ENCODE assay signal across 14 mouse cellular contexts in the genomic region with DNA sequence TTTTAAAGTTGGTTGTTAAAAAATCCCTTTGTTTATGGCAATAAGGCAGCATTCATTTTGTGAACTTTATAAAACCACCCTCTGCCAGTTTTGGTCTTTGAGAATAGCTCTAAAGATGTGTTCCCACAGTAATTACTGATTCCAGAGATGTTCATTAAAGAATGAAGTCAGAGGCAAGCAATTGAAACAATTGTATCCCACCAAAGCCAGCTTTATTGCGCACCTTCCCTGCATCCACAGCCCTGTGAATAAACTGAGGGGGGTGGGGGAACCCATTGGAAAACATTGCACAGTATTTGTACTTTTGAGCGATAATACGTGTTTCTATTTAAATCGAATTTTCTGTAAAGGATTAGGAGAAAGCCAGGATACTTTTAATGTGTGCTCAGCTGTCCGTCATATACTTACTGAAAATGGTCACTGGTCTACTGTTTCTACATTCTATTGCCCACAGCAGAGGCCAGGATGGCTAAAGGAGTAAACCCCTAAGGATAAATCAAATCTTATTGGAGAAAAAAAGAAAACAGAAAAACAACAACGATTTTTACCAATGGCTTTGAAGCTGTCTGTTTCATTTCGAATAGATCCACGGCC.
DNase-seq lines count a peak whose midpoint lies in the region; ATAC-seq and TF ChIP-seq lines count a peak whose summit lies in the region.
"Had no signal": no experiment of that assay in that cellular context is flagged by ENCODE, and none has a peak within 500 bp of the region (broad histone marks: within the 10 kb centered on the region; RNA-seq: fewer than 3 reads in every experiment).

No protein-coding gene starts in this region.

- peak; percentile 80 for DNase-seq in Muller cell, postnatal 12 days (ENCODE audit: inconsistent ontology term)
- peak; percentile 94 for DNase-seq in brain, embryonic 14.5 days (ENCODE audit: low read depth)
- no peak for DNase-seq in frontal cortex, postnatal 25 days (ENCODE audit: low spot score in 2 of 2)
- no peak for DNase-seq in kidney, adult 9 months
- no peak for DNase-seq in cerebellum, adult 11-12 months
- DNase-seq: cerebellum, postnatal 36 days; kidney, postnatal 10 days; lung, embryonic 14.5 days; right cerebral cortex, postnatal 4 days had no signal

- 7% methylated on average over 8 of the region's 8 CpGs for WGBS in forebrain, embryonic 16.5 days
- WGBS in midbrain, embryonic 15.5 days = 61% methylated on average over 8 of the region's 8 CpGs

- no peak overlapping the region for H3K9ac ChIP-seq in forebrain, embryonic 16.5 days (replicated peaks; ENCODE audit: low read depth, low read length)
- no peak overlapping the region for H3K9ac ChIP-seq in midbrain, embryonic 15.5 days
- H3K9ac ChIP-seq: embryonic facial prominence, embryonic 13.5 days; lung, embryonic 14.5 days had no signal

- H3K4me1 ChIP-seq in forebrain, embryonic 16.5 days (replicated peaks; ENCODE audit: control insufficient read depth, insufficient read depth, low read length) = peaks cover 15% of the 10 kb centered on the region
- peaks cover 10% of the 10 kb centered on the region for H3K4me1 ChIP-seq in midbrain, embryonic 15.5 days

- TF ChIP-seq CTCF in brain, embryonic 14.5 days (IDR thresholded peaks at IDR 0.05; ENCODE audit: borderline replicate concordance, extremely low read depth, insufficient read depth, insufficient read length) = no peak

- no peak overlapping the region for H3K4me3 ChIP-seq in forebrain, embryonic 16.5 days (replicated peaks; ENCODE audit: low read length)
- no peak overlapping the region for H3K4me3 ChIP-seq in midbrain, embryonic 15.5 days
- H3K4me3 ChIP-seq: embryonic facial prominence, embryonic 13.5 days had no signal

- no peaks in the 10 kb centered on the region for H3K27me3 ChIP-seq in forebrain, embryonic 16.5 days (replicated peaks; ENCODE audit: control insufficient read depth, insufficient read depth, low read length)
- no peaks in the 10 kb centered on the region for H3K27me3 ChIP-seq in midbrain, embryonic 15.5 days (replicated peaks)
- H3K27me3 ChIP-seq: embryonic facial prominence, embryonic 13.5 days had no signal

- no peaks in the 10 kb centered on the region for H3K9me3 ChIP-seq in forebrain, embryonic 16.5 days (ENCODE audit: control insufficient read depth, low read length)
- H3K9me3 ChIP-seq in midbrain, embryonic 15.5 days = no peaks in the 10 kb centered on the region
- H3K9me3 ChIP-seq: embryonic facial prominence, embryonic 13.5 days had no signal

- peak overlapping the region; percentile 29 for H3K4me2 ChIP-seq in forebrain, embryonic 16.5 days (ENCODE audit: low read length)
- no peak overlapping the region for H3K4me2 ChIP-seq in midbrain, embryonic 15.5 days
- H3K4me2 ChIP-seq: embryonic facial prominence, embryonic 13.5 days; heart, embryonic 11.5 days; lung, embryonic 14.5 days had no signal

- H3K36me3 ChIP-seq in forebrain, embryonic 16.5 days (ENCODE audit: control insufficient read depth, insufficient read depth) = no peaks in the 10 kb centered on the region
- 0 out of 2 replicates have a peak, but pooled peaks cover 4% of the 10 kb centered on the region for H3K36me3 ChIP-seq in midbrain, embryonic 15.5 days (replicated peaks)
- H3K36me3 ChIP-seq: embryonic facial prominence, embryonic 13.5 days had no signal

- TF ChIP-seq POLR2A in brain, embryonic 14.5 days (IDR thresholded peaks at IDR 0.05; ENCODE audit: borderline replicate concordance, extremely low read depth, insufficient read depth, insufficient read length, poor library complexity, severe bottlenecking) = no peak

- H3K27ac ChIP-seq in forebrain, embryonic 16.5 days (ENCODE audit: low read length) = peak overlapping the region; percentile 54
- H3K27ac ChIP-seq in midbrain, embryonic 15.5 days = peak overlapping the region; percentile 46; the same call in 1 of the 2 replicates
- H3K27ac ChIP-seq: embryonic facial prominence, embryonic 13.5 days had no signal

- peak; percentile 82 for ATAC-seq in forebrain, embryonic 16.5 days
- ATAC-seq in midbrain, embryonic 15.5 days (replicated peaks) = peak; percentile 66; the same call in 1 of the 2 replicates
- ATAC-seq: intestine, postnatal 0 days had no signal

Comparison
In these comparisons a context has a peak if more than half of its experiments do, and no peak if none do; other contexts are left out.
1. DNase-seq: peak in Muller cell, postnatal 12 days (single experiment) and brain, embryonic 14.5 days (single experiment); none in frontal cortex, postnatal 25 days (0 of 2), kidney, adult 9 months (single experiment) and cerebellum, adult 11-12 months (single experiment).